In genomic region chr9:32661561-32661960, GRCm38 (mm10) we compare ENCODE assay signal across 30 mouse cellular contexts. TPM values are rescaled to one million over a fixed set of nuclear protein-coding genes. Genes with fewer than 3 reads are reported as not detected.
DNase-seq lines count a peak whose midpoint lies in the region; ATAC-seq and TF ChIP-seq lines count a peak whose summit lies in the region.
"Had no signal": no experiment of that assay in that cellular context is flagged by ENCODE, and none has a peak within 500 bp of the region (broad histone marks: within the 10 kb centered on the region; RNA-seq: fewer than 3 reads in every experiment).

No protein-coding gene starts in this region.

- peak overlapping the region; percentile 12; the same call in 1 of the 2 replicates for H3K27ac ChIP-seq in brown adipose tissue, adult 24 weeks (replicated peaks; ENCODE audit: low read depth, low read length)
- H3K27ac ChIP-seq in forebrain, postnatal 0 days (ENCODE audit: low read depth, low read length): no peak overlapping the region
- H3K27ac ChIP-seq: embryonic facial prominence, embryonic 12.5 days; forebrain, embryonic 10.5 days; heart, embryonic 15.5 days; hindbrain, embryonic 13.5 days; limb, embryonic 10.5 days; limb, embryonic 15.5 days; liver, embryonic 14.5 days; macrophage; midbrain, embryonic 10.5 days; midbrain, embryonic 15.5 days had no signal

- peak; percentile 33 for ATAC-seq in megakaryocyte, adult 5-6 weeks (ENCODE audit: poor library complexity, severe bottlenecking)
- no peak for ATAC-seq in forebrain, postnatal 0 days
- ATAC-seq: forebrain, embryonic 16.5 days; midbrain, embryonic 15.5 days had no signal

- no peak overlapping the region for H3K4me2 ChIP-seq in forebrain, postnatal 0 days (ENCODE audit: low read depth)
- H3K4me2 ChIP-seq: embryonic facial prominence, embryonic 12.5 days; heart, embryonic 15.5 days; hindbrain, embryonic 13.5 days; limb, embryonic 15.5 days; midbrain, embryonic 15.5 days had no signal

- 78% methylated on average over 4 of the region's 4 CpGs for WGBS in forebrain, postnatal 0 days

- H3K27me3 ChIP-seq in forebrain, postnatal 0 days (ENCODE audit: insufficient read depth, low read length): peaks cover 7% of the 10 kb centered on the region; the same call in 1 of the 2 replicates
- H3K27me3 ChIP-seq: embryonic facial prominence, embryonic 12.5 days; heart, embryonic 15.5 days; limb, embryonic 15.5 days had no signal

- peak; percentile 93 for DNase-seq in A20 (ENCODE audit: low read depth, low spot score)
- peak; percentile 69 for DNase-seq in CD4-positive, CD25-positive, alpha-beta regulatory T cell, adult 2 months (ENCODE audit: low read depth, low spot score)
- DNase-seq in forebrain, postnatal 0 days: no peak
- no peak for DNase-seq in kidney, adult 8-10 months
- DNase-seq in heart, postnatal 4 days: no peak
- DNase-seq: adrenal gland, postnatal 25 days; B cell, adult 2 months; cerebellum, adult 9-10 months; cerebellum, postnatal 36 days; embryo, embryonic 11 days; gastrocnemius, postnatal 10 days; kidney, adult 18-20 months; kidney, postnatal 4 days; lung, adult 2 months; lung, postnatal 10 days; right cerebral cortex, adult 18-20 months; thymus, postnatal 36 days had no signal

- H3K9ac ChIP-seq in forebrain, postnatal 0 days: no peak overlapping the region
- H3K9ac ChIP-seq: embryonic facial prominence, embryonic 12.5 days; heart, embryonic 15.5 days; hindbrain, embryonic 13.5 days; limb, embryonic 15.5 days; liver, embryonic 14.5 days; midbrain, embryonic 15.5 days had no signal

- peaks cover 15% of the 10 kb centered on the region for H3K4me1 ChIP-seq in brown adipose tissue, adult 24 weeks (ENCODE audit: control insufficient read depth, insufficient read depth, insufficient read length, low read length)
- H3K4me1 ChIP-seq in forebrain, postnatal 0 days (ENCODE audit: insufficient read depth): no peaks in the 10 kb centered on the region
- H3K4me1 ChIP-seq: embryonic facial prominence, embryonic 12.5 days; forebrain, embryonic 10.5 days; hindbrain, embryonic 13.5 days; limb, embryonic 15.5 days; midbrain, embryonic 10.5 days; midbrain, embryonic 15.5 days had no signal

- no peaks in the 10 kb centered on the region for H3K36me3 ChIP-seq in forebrain, postnatal 0 days (ENCODE audit: insufficient read depth)
- H3K36me3 ChIP-seq: embryonic facial prominence, embryonic 12.5 days; forebrain, embryonic 10.5 days; heart, embryonic 15.5 days; hindbrain, embryonic 13.5 days; limb, embryonic 10.5 days; limb, embryonic 15.5 days; midbrain, embryonic 10.5 days; midbrain, embryonic 15.5 days had no signal

- no peak for TF ChIP-seq CTCF in forebrain, postnatal 0 days (IDR thresholded peaks at IDR 0.05; ENCODE audit: low read depth)

- H3K4me3 ChIP-seq in brown adipose tissue, adult 24 weeks (ENCODE audit: insufficient read depth, low read depth, low read length): no peak overlapping the region
- H3K4me3 ChIP-seq in forebrain, postnatal 0 days (ENCODE audit: low read depth, low read length): no peak overlapping the region
- H3K4me3 ChIP-seq: embryonic facial prominence, embryonic 12.5 days; forebrain, embryonic 10.5 days; heart, embryonic 15.5 days; hindbrain, embryonic 13.5 days; limb, embryonic 10.5 days; limb, embryonic 15.5 days; midbrain, embryonic 10.5 days; midbrain, embryonic 15.5 days had no signal

- H3K9me3 ChIP-seq in forebrain, postnatal 0 days (ENCODE audit: low read length): no peaks in the 10 kb centered on the region
- H3K9me3 ChIP-seq: embryonic facial prominence, embryonic 12.5 days; forebrain, embryonic 10.5 days; heart, embryonic 15.5 days; hindbrain, embryonic 13.5 days; limb, embryonic 10.5 days; limb, embryonic 15.5 days; midbrain, embryonic 10.5 days; midbrain, embryonic 15.5 days had no signal

RNA-seq across cellular contexts. Expression of gene Ets1, which starts 25.5 kb away (rescaled TPM):
- polyA plus RNA-seq in brown adipose tissue, adult 24 weeks (2012; ENCODE audit: insufficient read depth, insufficient read length, missing spikeins): 13.4 and 18.7 TPM in 2 replicates
- 8.6 and 16.8 TPM in 2 replicates for total RNA-seq in megakaryocyte, adult 5-6 weeks (2015)
- 29.5 and 33.1 TPM in 2 replicates for total RNA-seq in megakaryocyte, adult 5-6 weeks (2017)
- 17.2 and 21.2 TPM in 2 replicates for total RNA-seq in forebrain, postnatal 0 days (2014; rRNA removed)
- 9.6 and 12.3 TPM in 2 replicates for polyA plus RNA-seq in forebrain, postnatal 0 days (2015; fragmentation: Nextera tagmentation; extraction: Ambion mirVana)
- 100 to 1,000 TPM in 1 of 2 experiments, 10 to 100 TPM in 1; 97.5 to 106 TPM for total RNA-seq in heart, postnatal 4 days (2021)

Comparison
In these comparisons a context has a peak if more than half of its experiments do, and no peak if none do; other contexts are left out.
1. DNase-seq: peak in A20 (single experiment) and CD4-positive, CD25-positive, alpha-beta regulatory T cell, adult 2 months (single experiment); none in forebrain, postnatal 0 days (single experiment), kidney, adult 8-10 months (0 of 2) and heart, postnatal 4 days (single experiment).